Mouse (Mus musculus) right cerebral cortex, postnatal 4 days (tissue): Measurements from ENCODE around the gene Rapgef1.
"Not testable (repeated sequence)": the region's sequence is repeated elsewhere in the genome, so short reads cannot be mapped to it uniquely, and the experiment has no call there.

Experiments used
- DNase-seq: peaks from one replicate; pipeline ENCODE4 v3.0.0-alpha.2; 2022

The Rapgef1 gene

GRCm38 (mm10) chr2:29624091-29624608, 4.6 kb downstream of the Rapgef1 start:
- no peak for DNase-seq

DNA sequence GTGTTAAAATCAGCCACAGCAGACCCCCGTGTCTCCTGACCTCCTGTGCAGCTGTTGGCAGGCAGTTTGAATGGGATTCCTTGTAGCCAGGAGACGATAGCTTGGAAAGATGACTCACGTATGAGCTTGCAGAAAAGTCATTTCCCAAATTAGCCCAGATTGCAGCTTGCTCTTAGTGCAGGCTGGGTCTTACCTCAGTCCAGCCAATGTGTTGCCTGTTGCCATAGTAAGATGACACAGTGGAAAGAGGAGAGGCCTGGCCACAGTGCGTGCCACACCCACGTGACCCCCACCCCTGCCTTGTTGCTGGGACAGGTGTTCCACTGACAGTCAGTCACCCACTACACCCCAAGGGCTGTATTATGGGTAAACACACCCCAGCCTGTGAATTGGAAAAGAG, 5.2 kb downstream of the Rapgef1 start:
- DNase-seq, result no peak

- DNase-seq, result no peak
These were observed 6.2 kb downstream of the Rapgef1 start for GRCm38 (mm10) chr2:29625573-29626200.

GRCm38 (mm10) chr2:29627337-29627736, 7.8 kb downstream of the Rapgef1 start:
- no peak for DNase-seq

DNA sequence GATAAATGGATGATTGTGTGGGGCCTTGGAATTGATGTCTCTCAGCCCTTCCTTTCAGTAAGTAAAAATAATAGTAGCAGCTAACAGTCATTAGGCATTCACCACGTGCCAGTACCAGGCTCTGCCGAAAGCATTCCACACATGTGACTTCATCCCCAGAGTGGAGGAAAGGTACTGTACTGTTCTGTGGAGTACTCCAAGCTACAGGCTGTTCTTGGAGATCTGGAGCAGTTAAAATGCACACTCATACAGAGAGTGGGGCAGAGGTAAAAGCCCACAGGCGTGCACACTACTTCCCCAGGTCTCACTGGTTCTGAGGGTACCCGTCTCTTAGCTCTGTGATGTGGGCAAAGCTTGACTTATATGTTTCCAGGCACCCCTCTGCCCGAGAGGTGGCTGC, 8.7 kb downstream of the Rapgef1 start:
- no peak for DNase-seq

- DNase-seq, result no peak
These were observed 9.3 kb downstream of the Rapgef1 start for GRCm38 (mm10) chr2:29628763-29629181.

GRCm38 (mm10) chr2:29629311-29629710, 9.8 kb downstream of the Rapgef1 start:
- no peak for DNase-seq

- DNase-seq, result no peak
These were observed 10.7 kb downstream of the Rapgef1 start for GRCm38 (mm10) chr2:29630141-29630771.

DNA sequence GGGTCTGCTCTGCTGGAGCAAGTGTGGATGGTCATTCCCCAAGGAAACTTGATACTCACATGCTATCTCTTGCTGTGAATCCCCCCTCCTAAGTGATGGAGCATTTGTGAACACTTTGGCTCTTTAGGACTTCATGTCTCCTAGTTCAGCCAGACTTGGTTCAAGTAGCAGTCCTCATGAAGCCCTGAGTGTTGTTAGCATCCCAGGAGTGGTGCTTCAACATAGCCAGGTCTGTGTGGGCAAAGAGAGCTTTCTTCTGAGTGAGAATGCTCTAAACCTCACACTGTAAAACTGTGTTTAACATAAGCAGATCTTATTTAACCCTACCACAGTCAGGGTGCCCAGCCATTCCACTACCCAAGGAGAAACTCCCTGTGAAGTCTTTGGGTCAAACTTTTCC, 11.5 kb downstream of the Rapgef1 start:
- no peak for DNase-seq

DNA sequence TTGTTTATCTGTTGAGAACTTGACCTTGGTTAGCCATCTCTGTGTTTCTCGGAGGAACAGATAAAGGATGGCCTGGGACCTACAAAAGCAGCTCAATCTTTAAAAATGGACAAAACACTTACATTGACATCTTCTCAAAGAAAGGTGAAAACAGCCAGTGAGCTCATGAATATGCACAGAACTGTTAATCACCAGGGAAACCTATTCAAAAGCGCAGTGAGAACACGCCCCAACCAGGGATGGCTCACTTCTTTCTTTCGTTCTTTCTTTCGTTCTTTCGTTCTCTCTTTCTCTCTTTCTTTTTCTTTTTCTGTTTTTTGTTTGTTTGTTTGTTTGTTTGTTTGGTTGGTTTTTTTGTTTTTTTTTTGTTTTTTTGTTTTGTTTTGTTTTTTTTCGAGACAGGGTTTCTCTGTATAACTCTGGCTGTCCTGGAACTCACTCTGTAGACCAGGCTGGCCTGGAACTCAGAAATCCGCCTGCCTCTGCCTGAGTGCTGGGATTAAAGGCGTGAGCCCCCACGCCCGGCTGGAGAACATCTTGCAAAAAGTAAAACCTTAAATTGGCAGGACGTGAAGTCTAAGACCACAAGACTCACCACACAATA, 12.1 kb downstream of the Rapgef1 start:
- DNase-seq, result not testable (repeated sequence)

- DNase-seq, result no peak
These were observed 12.7 kb downstream of the Rapgef1 start for GRCm38 (mm10) chr2:29632168-29632662.

DNA sequence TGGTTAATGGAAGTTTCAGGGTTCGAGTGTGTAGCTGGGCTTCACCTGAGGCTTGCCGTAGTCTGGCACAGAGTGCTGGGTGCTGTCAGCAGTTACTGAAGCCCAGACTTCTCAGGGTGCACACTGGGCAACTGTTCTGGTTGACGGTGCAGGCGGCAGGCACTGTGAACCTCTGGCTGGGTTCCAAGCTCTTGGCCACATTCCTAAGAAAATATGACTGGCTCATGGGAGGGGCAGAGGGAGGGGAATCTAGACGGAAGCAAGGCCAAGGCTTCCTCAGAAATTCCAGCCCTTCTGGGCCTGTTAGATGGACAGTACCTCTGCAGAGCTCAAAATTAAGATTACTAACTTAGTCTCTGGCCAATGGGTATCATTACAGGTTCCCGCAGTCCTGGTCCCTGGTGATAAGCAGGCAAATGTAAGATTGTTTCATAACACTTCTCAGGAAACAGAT, 13.6 kb downstream of the Rapgef1 start:
- peak; percentile 51 for DNase-seq

- DNase-seq, result no peak
These were observed 14.3 kb downstream of the Rapgef1 start for GRCm38 (mm10) chr2:29633782-29634181.

GRCm38 (mm10) chr2:29634541-29634940, 15.0 kb downstream of the Rapgef1 start:
- DNase-seq, result no peak

GRCm38 (mm10) chr2:29635966-29636507, 16.5 kb downstream of the Rapgef1 start:
- DNase-seq, result no peak

DNA sequence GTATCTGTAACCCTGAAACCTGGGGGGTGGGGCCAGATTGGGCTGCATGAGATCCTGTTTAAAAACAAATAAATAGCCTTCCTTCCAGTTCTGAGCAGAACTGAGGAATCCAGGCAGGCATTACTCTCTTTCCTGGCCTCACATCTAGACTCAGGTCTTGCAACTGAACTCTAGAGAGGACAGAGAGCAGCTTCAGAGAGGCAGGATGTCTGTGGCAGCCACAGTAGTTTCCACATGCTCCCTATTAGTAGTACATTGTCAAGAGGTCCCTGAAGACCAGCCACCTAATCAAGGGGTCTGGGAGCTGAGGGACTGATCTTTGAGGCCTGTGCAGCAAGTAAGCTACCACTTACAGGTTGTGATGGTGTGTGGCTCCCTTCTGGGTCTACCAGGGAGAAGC, 18.0 kb downstream of the Rapgef1 start:
- DNase-seq, result no peak

DNA sequence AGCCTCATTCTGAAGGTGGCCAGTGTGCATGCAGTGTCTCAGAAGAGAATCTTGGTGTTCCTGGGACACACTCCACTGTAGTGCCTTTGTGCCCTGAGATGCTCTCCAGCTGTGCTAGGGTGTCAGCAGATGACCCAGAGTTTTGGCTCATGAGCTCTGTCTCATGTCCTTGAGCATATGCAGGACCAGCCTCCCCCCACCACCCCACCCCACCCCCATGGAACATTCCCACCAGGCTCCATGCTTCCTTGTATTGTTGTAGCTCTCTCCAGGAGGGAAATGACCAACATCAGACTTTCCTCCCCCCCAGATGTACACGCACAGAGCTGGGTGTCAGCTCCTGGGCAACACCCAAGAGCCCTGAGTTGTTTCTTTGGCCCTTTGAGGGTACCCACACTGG, 19.9 kb downstream of the Rapgef1 start:
- DNase-seq, result no peak

DNA sequence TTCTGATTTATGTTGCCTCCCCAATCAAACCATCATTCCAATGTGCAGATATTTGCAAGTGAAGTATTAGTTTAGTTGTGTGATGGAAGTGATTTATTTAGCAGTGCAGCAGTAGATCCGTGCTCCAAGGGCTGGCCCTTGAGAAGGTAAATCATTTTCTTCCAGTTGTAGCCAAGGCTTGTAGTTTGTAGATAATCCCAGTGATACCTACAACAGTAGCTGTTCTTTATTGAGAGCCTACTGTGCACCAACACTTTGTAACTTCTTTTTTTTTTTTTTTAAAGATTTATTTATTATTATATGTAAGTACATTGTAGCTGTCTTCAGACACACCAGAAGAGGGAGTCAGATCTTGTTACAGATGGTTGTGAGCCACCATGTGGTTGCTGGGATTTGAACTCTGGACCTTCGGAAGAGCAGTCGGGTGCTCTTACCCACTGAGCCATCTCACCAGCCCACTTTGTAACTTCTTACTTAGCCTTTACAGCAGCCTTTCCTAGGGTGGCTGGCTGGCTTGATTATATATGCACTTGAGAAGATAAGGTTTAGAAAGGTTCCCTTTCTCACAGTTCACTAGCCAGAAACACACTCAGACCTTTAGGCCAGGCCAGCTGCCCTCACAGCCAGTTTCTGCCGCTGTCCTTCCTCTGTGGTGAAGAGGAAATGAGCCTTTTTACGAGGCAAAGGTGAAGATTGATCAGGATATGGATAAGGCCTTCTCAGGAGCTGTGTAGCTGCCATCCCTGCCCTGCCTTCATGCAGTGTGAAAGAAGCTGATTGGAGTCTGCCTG, 20.6 kb downstream of the Rapgef1 start:
- no peak for DNase-seq

- DNase-seq, result no peak
These were observed 22.2 kb downstream of the Rapgef1 start for GRCm38 (mm10) chr2:29641707-29642106.

DNA sequence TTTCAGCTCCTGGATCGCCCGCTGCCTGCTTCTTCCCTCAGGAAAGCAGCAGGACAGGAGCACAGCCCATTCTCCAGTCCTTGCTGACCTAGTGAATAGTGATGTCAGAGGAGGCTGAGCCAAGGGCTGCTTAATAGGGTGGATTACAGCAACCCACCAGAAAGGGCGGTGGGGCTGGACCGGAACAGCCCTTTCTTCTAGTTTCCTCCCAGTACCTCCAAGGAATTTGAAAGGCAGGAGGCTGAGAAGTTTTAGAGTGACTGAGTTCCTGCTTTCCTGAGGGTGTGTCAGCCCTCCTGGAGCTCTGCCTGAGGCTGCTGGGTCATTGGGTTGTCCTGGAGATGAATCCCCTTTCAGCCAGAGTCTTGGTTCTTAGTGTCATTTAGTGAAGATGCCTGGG, 23.9 kb downstream of the Rapgef1 start:
- DNase-seq, result no peak

DNA sequence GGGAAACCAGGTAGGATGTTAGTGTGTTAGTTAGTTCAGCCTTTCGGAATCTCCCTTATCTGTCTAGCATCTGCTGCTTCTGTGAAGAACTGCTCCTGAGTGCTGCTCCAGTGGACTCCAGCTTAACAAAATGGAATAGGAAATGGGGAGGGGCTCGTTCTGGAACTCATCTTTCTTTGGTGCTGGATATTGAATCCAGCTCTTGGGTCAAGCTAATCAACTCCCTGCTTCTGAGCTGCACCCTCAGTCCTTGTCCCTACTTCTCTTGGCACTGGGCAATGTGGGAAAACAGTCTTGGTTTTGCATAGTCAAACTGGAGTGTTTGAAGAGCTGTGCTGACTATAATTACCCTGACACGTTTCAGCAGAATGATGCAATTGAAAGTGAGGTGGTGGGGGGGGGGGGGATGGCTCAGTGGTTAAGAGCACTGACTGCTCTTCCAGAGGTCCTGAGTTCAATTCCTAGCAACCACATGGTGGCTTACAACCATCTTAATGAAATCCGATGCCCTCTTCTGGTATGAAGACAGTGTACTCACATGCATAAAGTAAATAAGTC, 25.6 kb downstream of the Rapgef1 start:
- DNase-seq, result no peak

GRCm38 (mm10) chr2:29646613-29647012, 27.1 kb downstream of the Rapgef1 start:
- DNase-seq, result no peak
